Mouse (Mus musculus): Measurements from ENCODE around the gene Palm. TPM values are rescaled to one million over a fixed set of nuclear protein-coding genes. Genes with fewer than 3 reads are reported as not detected.

Gene Palm
- polyA plus RNA-seq, 1 experiment from 2014 or later, result 190 TPM

DNA sequence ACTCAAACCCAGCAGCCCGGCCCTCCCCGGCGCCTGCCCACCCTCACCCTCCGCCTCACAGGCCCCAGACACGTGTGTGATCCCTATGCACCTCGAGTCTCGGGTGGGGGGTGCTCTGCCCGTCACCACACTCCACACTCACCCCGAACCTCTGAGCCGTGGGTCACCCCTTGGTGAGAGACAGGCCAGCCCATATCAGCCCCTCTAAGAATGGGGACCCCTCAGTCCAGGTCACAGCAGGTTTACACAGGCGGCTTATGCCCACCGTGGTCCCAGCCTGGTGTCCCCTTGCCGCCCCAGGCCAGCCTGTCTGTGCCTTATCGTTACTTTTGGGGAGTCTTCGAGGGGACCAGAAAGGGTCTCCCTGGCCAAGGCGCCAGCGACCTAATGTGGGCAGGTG, 26.2 kb downstream of the Palm start:
- 93% methylated on average over 17 of the region's 17 CpGs for WGBS
- H3K4me3 ChIP-seq (ENCODE audit: low read length), result no peak overlapping the region
- peaks cover 51% of the 10 kb centered on the region for H3K4me1 ChIP-seq (ENCODE audit: insufficient read depth, low read length)
- no peak overlapping the region for H3K4me2 ChIP-seq (replicated peaks; ENCODE audit: low read depth, low read length)
- no peak overlapping the region for H3K9ac ChIP-seq (replicated peaks; ENCODE audit: low read length)
- no peaks in the 10 kb centered on the region for H3K27me3 ChIP-seq (ENCODE audit: insufficient read depth, low read length)
- H3K27ac ChIP-seq (ENCODE audit: low read length), result no peak overlapping the region
- H3K36me3 ChIP-seq (ENCODE audit: insufficient read depth, low read length), result peaks cover 22% of the 10 kb centered on the region
- H3K9me3 ChIP-seq (ENCODE audit: low read length), result no peaks in the 10 kb centered on the region
- no peak for ATAC-seq (ENCODE audit: low FRiP score, low TSS enrichment)

DNA sequence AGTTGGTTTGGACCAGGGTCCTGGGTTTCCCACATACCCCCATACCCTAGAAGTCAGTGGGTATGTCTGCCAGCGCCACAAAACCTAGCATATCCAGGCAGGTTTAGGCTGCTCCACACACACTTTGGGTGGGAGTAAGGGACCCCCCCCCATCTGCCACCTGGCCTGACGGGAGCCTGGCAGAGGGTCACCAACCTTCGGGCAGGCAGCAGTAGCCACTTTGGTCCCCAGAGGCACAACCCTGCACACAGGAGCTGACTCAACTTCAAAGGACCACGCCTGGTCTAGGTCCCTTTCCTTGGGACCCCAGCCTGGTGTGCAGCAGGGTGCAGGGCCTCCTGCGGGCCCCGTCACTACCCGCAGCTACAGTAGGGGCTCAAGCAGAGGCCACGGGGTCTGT, 26.9 kb downstream of the Palm start:
- WGBS, result 71% methylated on average over 8 of the region's 8 CpGs
- Histone ChIP-seq H3K4me2 (replicated peaks; ENCODE audit: low read depth, low read length) (no peak overlapping the region), H3K27ac (ENCODE audit: low read length) (peak overlapping the region; percentile 84), H3K9me3 (ENCODE audit: low read length) (no peaks in the 10 kb centered on the region), H3K36me3 (ENCODE audit: insufficient read depth, low read length) (peaks cover 22% of the 10 kb centered on the region), H3K4me3 (ENCODE audit: low read length) (no peak overlapping the region), H3K4me1 (ENCODE audit: insufficient read depth, low read length) (peaks cover 45% of the 10 kb centered on the region), H3K27me3 (ENCODE audit: insufficient read depth, low read length) (no peaks in the 10 kb centered on the region), H3K9ac (replicated peaks; ENCODE audit: low read length) (peak overlapping the region; percentile 44)
- no peak for ATAC-seq (ENCODE audit: low FRiP score, low TSS enrichment)

DNA sequence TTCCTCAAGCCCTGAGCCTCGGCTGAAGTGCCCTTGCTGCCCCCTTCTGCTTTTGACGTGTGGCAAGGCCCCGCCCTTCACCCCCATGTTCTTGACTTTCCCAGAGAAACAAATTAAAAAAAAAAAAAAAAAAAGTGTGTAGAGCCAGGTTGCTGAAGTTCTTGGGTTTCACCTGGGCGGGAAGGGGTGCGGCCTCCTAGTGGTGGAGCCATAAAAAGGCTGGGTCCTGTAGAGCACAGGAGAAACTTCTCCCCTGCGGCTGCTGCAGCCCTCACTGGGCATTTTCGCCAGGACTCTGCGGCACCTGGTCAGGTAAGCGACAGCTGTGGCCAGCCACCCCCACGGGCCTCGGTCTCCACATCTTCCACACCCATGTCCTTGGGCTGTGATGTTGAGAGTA, 27.4 kb downstream of the Palm start, which contains the start of gene Misp:
TSS of gene Misp (plus strand) at position 208 of the 400 bp plus-strand sequence.
- Histone ChIP-seq H3K27ac (ENCODE audit: low read length) (peak within 1 kb of the TSS; percentile 84), H3K36me3 (ENCODE audit: insufficient read depth, low read length) (peaks cover 24% of the 10 kb centered on the region), H3K4me1 (ENCODE audit: insufficient read depth, low read length) (peaks cover 44% of the 10 kb centered on the region), H3K9me3 (ENCODE audit: low read length) (no peaks in the 10 kb centered on the region), H3K9ac (replicated peaks; ENCODE audit: low read length) (peak within 1 kb of the TSS; percentile 57), H3K4me2 (replicated peaks; ENCODE audit: low read depth, low read length) (no peak within 1 kb of the TSS; the same call in 1 of the 2 replicates), H3K27me3 (ENCODE audit: insufficient read depth, low read length) (no peaks in the 10 kb centered on the region), H3K4me3 (ENCODE audit: low read length) (no peak within 1 kb of the TSS)
- WGBS, result 37% methylated on average over 11 of the region's 11 CpGs
- ATAC-seq (ENCODE audit: low FRiP score, low TSS enrichment), result no peak

DNA sequence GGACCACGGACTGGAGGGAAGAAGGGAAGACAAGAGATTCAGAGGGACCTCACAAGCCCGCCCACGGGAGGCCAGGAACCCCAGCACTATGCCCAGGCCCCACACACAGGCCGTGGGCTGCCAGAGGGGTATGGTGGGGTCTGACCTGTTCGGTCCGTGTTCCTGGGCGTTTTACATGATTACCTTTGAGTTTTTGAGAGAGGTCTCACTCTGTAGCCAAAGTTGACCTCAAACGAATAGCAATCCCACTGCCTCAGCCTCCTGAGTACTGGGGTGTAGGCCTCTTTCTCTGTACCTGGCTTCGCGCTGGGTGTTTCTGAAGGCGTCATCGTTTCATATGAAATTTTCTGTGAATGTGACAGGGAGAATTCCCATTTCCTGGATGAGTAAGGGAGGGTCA, 28.4 kb downstream of the Palm start:
- H3K4me2 ChIP-seq (replicated peaks; ENCODE audit: low read depth, low read length), result peak overlapping the region; percentile 45
- peaks cover 21% of the 10 kb centered on the region for H3K36me3 ChIP-seq (ENCODE audit: insufficient read depth, low read length)
- peak overlapping the region; percentile 57 for H3K9ac ChIP-seq (replicated peaks; ENCODE audit: low read length)
- no peak overlapping the region for H3K4me3 ChIP-seq (ENCODE audit: low read length)
- H3K27ac ChIP-seq (ENCODE audit: low read length), result peak overlapping the region; percentile 74
- no peak for ATAC-seq (ENCODE audit: low FRiP score, low TSS enrichment)
- 83% methylated on average over 12 of the region's 12 CpGs for WGBS
- no peaks in the 10 kb centered on the region for H3K27me3 ChIP-seq (ENCODE audit: insufficient read depth, low read length)
- H3K9me3 ChIP-seq (ENCODE audit: low read length), result no peaks in the 10 kb centered on the region
- peaks cover 44% of the 10 kb centered on the region for H3K4me1 ChIP-seq (ENCODE audit: insufficient read depth, low read length)

DNA sequence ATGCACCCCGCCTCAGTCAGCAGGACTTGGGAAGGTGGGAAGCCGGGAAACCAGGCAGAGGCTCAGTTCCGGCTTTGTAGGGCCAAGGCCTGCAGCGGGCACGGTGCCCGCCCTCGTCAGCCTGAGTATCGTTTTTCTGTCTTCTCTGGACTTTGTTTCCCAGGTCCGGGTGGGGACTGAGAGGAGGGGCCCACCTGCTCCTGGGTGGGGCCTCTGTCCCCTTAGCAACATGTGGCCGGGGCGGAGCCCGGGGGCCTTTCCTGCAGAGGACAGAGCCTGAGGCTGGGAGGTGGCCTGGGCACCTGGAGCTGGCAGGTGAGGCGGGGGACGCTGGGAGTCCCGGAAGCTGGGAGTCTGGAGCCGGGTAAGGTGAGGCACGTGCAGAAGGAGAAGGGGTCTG, 29.0 kb downstream of the Palm start:
- peak; percentile 85 for ATAC-seq (ENCODE audit: low FRiP score, low TSS enrichment)
- H3K9ac ChIP-seq (replicated peaks; ENCODE audit: low read length), result peak overlapping the region; percentile 57
- H3K9me3 ChIP-seq (ENCODE audit: low read length), result no peaks in the 10 kb centered on the region
- H3K4me2 ChIP-seq (replicated peaks; ENCODE audit: low read depth, low read length), result peak overlapping the region; percentile 45
- H3K27me3 ChIP-seq (ENCODE audit: insufficient read depth, low read length), result no peaks in the 10 kb centered on the region
- peaks cover 44% of the 10 kb centered on the region for H3K4me1 ChIP-seq (ENCODE audit: insufficient read depth, low read length)
- 21% methylated on average over 16 of the region's 17 CpGs for WGBS
- peaks cover 19% of the 10 kb centered on the region for H3K36me3 ChIP-seq (ENCODE audit: insufficient read depth, low read length)
- peak overlapping the region; percentile 74 for H3K27ac ChIP-seq (ENCODE audit: low read length)
- H3K4me3 ChIP-seq (ENCODE audit: low read length), result peak overlapping the region; percentile 21; the same call in 1 of the 2 replicates

DNA sequence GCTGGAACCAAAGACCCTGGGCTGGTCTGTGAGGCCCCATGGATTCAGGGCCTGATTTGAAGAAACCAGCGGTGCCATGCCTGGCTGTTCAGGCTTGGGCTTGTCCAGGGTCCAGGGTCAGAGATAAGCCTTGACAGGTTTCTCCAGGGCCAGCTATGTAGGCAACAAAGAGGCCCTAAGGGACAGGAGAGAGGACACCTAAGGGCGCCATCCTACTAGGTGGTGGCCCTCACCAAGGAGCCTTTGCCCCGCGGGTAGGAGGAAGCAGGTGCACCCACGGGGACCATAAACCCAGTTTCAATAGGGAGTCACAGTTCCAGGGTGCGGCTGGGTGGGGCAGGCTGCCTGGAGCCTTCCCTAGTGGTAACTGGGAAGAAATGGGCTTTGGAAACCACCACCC, 29.6 kb downstream of the Palm start:
- no peaks in the 10 kb centered on the region for H3K9me3 ChIP-seq (ENCODE audit: low read length)
- peaks cover 42% of the 10 kb centered on the region for H3K4me1 ChIP-seq (ENCODE audit: insufficient read depth, low read length)
- peak overlapping the region; percentile 74 for H3K27ac ChIP-seq (ENCODE audit: low read length)
- peaks cover 19% of the 10 kb centered on the region for H3K36me3 ChIP-seq (ENCODE audit: insufficient read depth, low read length)
- H3K27me3 ChIP-seq (ENCODE audit: insufficient read depth, low read length), result no peaks in the 10 kb centered on the region
- peak overlapping the region; percentile 45 for H3K4me2 ChIP-seq (replicated peaks; ENCODE audit: low read depth, low read length)
- no peak for ATAC-seq (ENCODE audit: low FRiP score, low TSS enrichment)
- peak overlapping the region; percentile 57; the same call in 1 of the 2 replicates for H3K9ac ChIP-seq (replicated peaks; ENCODE audit: low read length)
- 67% methylated on average over 6 of the region's 6 CpGs for WGBS
- peak overlapping the region; percentile 21; the same call in 1 of the 2 replicates for H3K4me3 ChIP-seq (ENCODE audit: low read length)

DNA sequence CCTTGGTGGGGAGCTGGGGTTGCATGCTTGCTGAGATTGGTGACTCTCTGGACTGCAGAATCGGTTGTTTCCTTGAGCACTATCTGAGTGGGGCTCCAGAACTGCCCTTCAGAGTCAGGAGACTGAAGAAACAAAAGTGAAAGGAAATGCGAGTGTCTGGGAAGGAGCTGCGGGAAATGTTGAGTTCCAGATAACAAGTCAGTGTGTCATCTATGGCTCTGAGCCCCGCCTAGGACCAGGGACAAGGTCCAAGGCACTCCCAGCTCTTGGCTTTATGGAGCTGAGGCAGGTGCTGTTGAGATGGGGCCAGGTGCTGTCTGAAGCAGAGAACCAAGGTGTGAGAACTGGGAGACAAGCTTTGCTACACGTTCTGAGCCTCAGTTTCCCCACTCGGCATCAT, 31.0 kb downstream of the Palm start:
- Histone ChIP-seq H3K4me1 (ENCODE audit: insufficient read depth, low read length) (peaks cover 38% of the 10 kb centered on the region), H3K4me3 (ENCODE audit: low read length) (no peak overlapping the region), H3K4me2 (replicated peaks; ENCODE audit: low read depth, low read length) (no peak overlapping the region), H3K27ac (ENCODE audit: low read length) (no peak overlapping the region), H3K9me3 (ENCODE audit: low read length) (no peaks in the 10 kb centered on the region), H3K9ac (replicated peaks; ENCODE audit: low read length) (no peak overlapping the region; the same call in 1 of the 2 replicates), H3K27me3 (ENCODE audit: insufficient read depth, low read length) (no peaks in the 10 kb centered on the region), H3K36me3 (ENCODE audit: insufficient read depth, low read length) (peaks cover 14% of the 10 kb centered on the region)
- 64% methylated on average over 6 of the region's 6 CpGs for WGBS
- no peak for ATAC-seq (ENCODE audit: low FRiP score, low TSS enrichment)

DNA sequence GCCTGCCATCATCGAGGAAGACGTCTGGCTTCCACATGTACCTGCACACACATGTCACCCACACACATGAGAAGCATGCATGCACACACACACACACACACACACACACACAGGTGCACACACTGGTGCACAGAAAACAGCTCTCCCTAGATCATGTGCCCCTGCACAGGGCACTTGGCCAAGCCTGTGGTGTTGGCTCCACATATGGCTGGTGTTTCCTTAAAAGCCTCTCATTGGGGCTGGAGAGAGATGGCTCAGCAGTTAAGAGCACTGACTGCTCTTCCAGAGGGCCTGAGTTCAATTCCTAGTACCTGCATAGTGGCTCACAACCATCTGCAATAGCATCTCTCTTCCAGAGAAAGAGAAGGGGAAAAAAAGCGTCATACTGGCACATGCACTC, 38.2 kb downstream of the Palm start:
- Histone ChIP-seq H3K4me3 (ENCODE audit: low read length) (no peak overlapping the region), H3K27ac (ENCODE audit: low read length) (no peak overlapping the region), H3K36me3 (ENCODE audit: insufficient read depth, low read length) (no peaks in the 10 kb centered on the region), H3K9ac (replicated peaks; ENCODE audit: low read length) (no peak overlapping the region), H3K9me3 (ENCODE audit: low read length) (no peaks in the 10 kb centered on the region), H3K27me3 (ENCODE audit: insufficient read depth, low read length) (no peaks in the 10 kb centered on the region), H3K4me1 (ENCODE audit: insufficient read depth, low read length) (0 out of 2 replicates have a peak, but pooled peaks cover 5% of the 10 kb centered on the region), H3K4me2 (replicated peaks; ENCODE audit: low read depth, low read length) (no peak overlapping the region)
- WGBS, result 86% methylated on average over 3 of the region's 3 CpGs
- ATAC-seq (ENCODE audit: low FRiP score, low TSS enrichment), result no peak

DNA sequence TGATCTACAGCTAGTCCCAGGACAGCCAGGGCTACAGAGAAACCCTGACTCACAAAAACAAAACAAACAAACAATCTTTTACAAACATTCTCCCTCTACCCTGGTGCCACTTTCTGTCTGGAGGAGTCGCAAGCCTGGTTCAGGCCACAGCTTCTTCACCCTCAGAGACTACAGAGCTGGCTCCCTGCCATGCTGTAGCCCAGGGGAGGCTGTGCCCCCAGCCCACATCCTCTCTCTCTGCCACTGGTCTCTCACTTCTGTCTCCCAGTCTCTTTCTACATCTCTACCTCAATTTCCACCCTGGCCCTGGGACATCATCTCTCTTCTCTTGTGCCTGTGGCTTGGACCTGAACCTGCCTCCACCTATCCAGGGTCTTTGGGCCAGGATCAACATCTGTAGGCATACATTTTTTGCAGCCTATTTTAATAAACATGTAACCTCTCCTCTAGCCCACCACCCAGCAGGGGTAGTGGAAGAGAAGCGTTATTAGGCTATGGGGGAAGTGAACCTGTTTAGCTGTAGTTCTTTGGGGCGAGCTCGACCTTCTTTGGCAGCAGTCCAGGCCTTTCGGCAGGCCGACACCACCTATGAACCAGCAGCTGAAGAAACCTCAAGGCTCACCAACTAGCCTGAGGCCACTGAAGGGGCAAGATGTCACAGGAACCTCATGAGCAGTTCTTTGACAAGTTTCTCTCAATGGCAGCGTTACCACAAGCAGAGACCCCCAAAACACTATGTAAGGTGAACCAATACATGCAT, 38.8 kb downstream of the Palm start:
- WGBS, result 61% methylated on average over 7 of the region's 7 CpGs
- Histone ChIP-seq H3K9ac (replicated peaks; ENCODE audit: low read length) (no peak overlapping the region), H3K36me3 (ENCODE audit: insufficient read depth, low read length) (no peaks in the 10 kb centered on the region), H3K4me1 (ENCODE audit: insufficient read depth, low read length) (0 out of 2 replicates have a peak, but pooled peaks cover 5% of the 10 kb centered on the region), H3K9me3 (ENCODE audit: low read length) (peaks cover 3% of the 10 kb centered on the region; the same call in 1 of the 2 replicates), H3K27ac (ENCODE audit: low read length) (no peak overlapping the region), H3K27me3 (ENCODE audit: insufficient read depth, low read length) (no peaks in the 10 kb centered on the region), H3K4me3 (ENCODE audit: low read length) (no peak overlapping the region), H3K4me2 (replicated peaks; ENCODE audit: low read depth, low read length) (no peak overlapping the region)
- no peak for ATAC-seq (ENCODE audit: low FRiP score, low TSS enrichment)

DNA sequence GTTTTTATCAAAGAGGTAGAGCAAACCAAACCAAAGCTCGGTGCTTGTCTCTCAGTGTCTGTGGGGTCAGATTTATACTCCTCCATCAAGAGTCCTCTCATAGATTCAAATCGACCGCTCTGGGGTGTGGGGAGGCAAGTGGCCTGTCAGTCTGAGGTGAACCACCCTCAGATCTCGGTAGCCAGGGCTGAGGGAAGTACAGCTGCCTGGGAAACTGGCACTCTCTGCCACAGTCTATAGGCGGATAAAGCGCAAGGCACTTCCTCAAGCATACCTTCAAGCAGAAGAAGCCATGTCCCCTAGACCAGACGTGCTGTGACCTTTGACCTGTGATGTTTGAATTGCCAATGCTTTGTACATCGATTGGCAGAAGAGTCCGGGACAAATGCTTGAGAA, 39.4 kb downstream of the Palm start:
- H3K27me3 ChIP-seq (ENCODE audit: insufficient read depth, low read length), result no peaks in the 10 kb centered on the region
- no peak overlapping the region for H3K27ac ChIP-seq (ENCODE audit: low read length)
- H3K4me2 ChIP-seq (replicated peaks; ENCODE audit: low read depth, low read length), result no peak overlapping the region
- no peak for ATAC-seq (ENCODE audit: low FRiP score, low TSS enrichment)
- no peak overlapping the region for H3K9ac ChIP-seq (replicated peaks; ENCODE audit: low read length)
- WGBS, result 76% methylated on average over 9 of the region's 9 CpGs
- 0 out of 2 replicates have a peak, but pooled peaks cover 5% of the 10 kb centered on the region for H3K4me1 ChIP-seq (ENCODE audit: insufficient read depth, low read length)
- no peaks in the 10 kb centered on the region for H3K36me3 ChIP-seq (ENCODE audit: insufficient read depth, low read length)
- H3K9me3 ChIP-seq (ENCODE audit: low read length), result peaks cover 3% of the 10 kb centered on the region; the same call in 1 of the 2 replicates
- no peak overlapping the region for H3K4me3 ChIP-seq (ENCODE audit: low read length)

Measured in kidney, embryonic 16.5 days (tissue).